Mouse (Mus musculus): ENCODE results near the gene Ice2.

Gene Ice2

GRCm38 (mm10) chr9:69450636-69451035 lies 52.9 kb downstream of the Ice2 start:
- no peak for TF ChIP-seq GATA4 (IDR thresholded peaks at IDR 0.05; ENCODE audit: insufficient replicate concordance, low read length)

GRCm38 (mm10) chr9:69451886-69452810 lies 54.4 kb downstream of the Ice2 start:
- no peak for TF ChIP-seq GATA4 (IDR thresholded peaks at IDR 0.05; ENCODE audit: insufficient replicate concordance, low read length)

- TF ChIP-seq GATA4 (IDR thresholded peaks at IDR 0.05; ENCODE audit: insufficient replicate concordance, low read length) = no peak; the same call in 1 of the 2 replicates
These were observed 55.6 kb downstream of the Ice2 start, which contains the start of gene Anxa2 for GRCm38 (mm10) chr9:69453066-69453900. Gene Anxa2, plus strand, starts transcription at chr9:69453620.

- no peak for TF ChIP-seq GATA4 (IDR thresholded peaks at IDR 0.05; ENCODE audit: insufficient replicate concordance, low read length)
These were observed 56.4 kb downstream of the Ice2 start for GRCm38 (mm10) chr9:69453901-69454666.

- TF ChIP-seq GATA4 (IDR thresholded peaks at IDR 0.05; ENCODE audit: insufficient replicate concordance, low read length) = no peak
These were observed 57.0 kb downstream of the Ice2 start for GRCm38 (mm10) chr9:69454691-69455090.

- no peak for TF ChIP-seq GATA4 (IDR thresholded peaks at IDR 0.05; ENCODE audit: insufficient replicate concordance, low read length)
These were observed 57.7 kb downstream of the Ice2 start for GRCm38 (mm10) chr9:69455391-69455790.

- no peak for TF ChIP-seq GATA4 (IDR thresholded peaks at IDR 0.05; ENCODE audit: insufficient replicate concordance, low read length)
These were observed 58.8 kb downstream of the Ice2 start for GRCm38 (mm10) chr9:69456406-69457075.

GRCm38 (mm10) chr9:69457143-69457542 lies 59.4 kb downstream of the Ice2 start:
- no peak for TF ChIP-seq GATA4 (IDR thresholded peaks at IDR 0.05; ENCODE audit: insufficient replicate concordance, low read length)

GRCm38 (mm10) chr9:69457747-69458625 lies 60.3 kb downstream of the Ice2 start:
- no peak for TF ChIP-seq GATA4 (IDR thresholded peaks at IDR 0.05; ENCODE audit: insufficient replicate concordance, low read length)

- no peak for TF ChIP-seq GATA4 (IDR thresholded peaks at IDR 0.05; ENCODE audit: insufficient replicate concordance, low read length)
These were observed 61.3 kb downstream of the Ice2 start for GRCm38 (mm10) chr9:69458982-69459381.

- TF ChIP-seq GATA4 (IDR thresholded peaks at IDR 0.05; ENCODE audit: insufficient replicate concordance, low read length) = no peak
These were observed 62.2 kb downstream of the Ice2 start for GRCm38 (mm10) chr9:69459876-69460275.

- no peak for TF ChIP-seq GATA4 (IDR thresholded peaks at IDR 0.05; ENCODE audit: insufficient replicate concordance, low read length)
These were observed 65.3 kb downstream of the Ice2 start for GRCm38 (mm10) chr9:69463046-69463445.

- TF ChIP-seq GATA4 (IDR thresholded peaks at IDR 0.05; ENCODE audit: insufficient replicate concordance, low read length) = no peak
These were observed 66.5 kb downstream of the Ice2 start for GRCm38 (mm10) chr9:69464109-69464756.

Data from liver, adult (tissue).